Mouse (Mus musculus) neutrophil, adult 83 days (primary cell): ENCODE data around the gene Pusl1. TPM values are rescaled to one million over a fixed set of nuclear protein-coding genes. Genes with fewer than 3 reads are reported as not detected.

Source experiments
- total RNA-seq, 2 experiments: library from RNA; stranded (reverse); gene quantifications; one replicate each; pipeline ENCODE4 v1.2.4; 2023

Pusl1 gene
- total RNA-seq, result 10 to 100 TPM; 10.8 to 11.2 TPM

DNA sequence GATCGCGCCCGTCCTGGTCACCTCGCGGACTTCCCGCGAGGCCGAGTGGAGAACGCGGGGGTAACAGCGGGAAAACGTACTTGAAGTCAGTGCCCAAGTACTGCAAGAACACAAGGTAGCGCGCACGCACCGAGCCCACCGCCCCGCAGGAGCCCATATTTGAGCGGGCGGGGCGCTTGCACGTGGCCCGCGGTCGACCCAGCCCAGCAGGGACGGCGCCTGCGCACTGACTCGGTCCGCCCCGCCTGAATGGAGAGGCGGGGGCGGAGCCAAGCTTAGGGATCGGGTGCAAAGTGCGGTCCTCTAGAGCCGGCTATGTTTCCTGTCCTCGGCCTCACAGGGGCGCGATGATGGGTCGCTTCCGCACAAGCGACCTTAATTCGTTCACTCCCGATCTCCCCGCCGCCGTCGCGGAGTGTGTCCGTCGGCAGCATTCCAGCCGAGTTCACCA is at the start of gene Pusl1, which contains the start of gene Acap3:
TSS of gene Pusl1 (minus strand) at position 231 of the 451 bp plus-strand sequence.
TSS of gene Acap3 (plus strand) at position 272 of the 451 bp plus-strand sequence.

DNA sequence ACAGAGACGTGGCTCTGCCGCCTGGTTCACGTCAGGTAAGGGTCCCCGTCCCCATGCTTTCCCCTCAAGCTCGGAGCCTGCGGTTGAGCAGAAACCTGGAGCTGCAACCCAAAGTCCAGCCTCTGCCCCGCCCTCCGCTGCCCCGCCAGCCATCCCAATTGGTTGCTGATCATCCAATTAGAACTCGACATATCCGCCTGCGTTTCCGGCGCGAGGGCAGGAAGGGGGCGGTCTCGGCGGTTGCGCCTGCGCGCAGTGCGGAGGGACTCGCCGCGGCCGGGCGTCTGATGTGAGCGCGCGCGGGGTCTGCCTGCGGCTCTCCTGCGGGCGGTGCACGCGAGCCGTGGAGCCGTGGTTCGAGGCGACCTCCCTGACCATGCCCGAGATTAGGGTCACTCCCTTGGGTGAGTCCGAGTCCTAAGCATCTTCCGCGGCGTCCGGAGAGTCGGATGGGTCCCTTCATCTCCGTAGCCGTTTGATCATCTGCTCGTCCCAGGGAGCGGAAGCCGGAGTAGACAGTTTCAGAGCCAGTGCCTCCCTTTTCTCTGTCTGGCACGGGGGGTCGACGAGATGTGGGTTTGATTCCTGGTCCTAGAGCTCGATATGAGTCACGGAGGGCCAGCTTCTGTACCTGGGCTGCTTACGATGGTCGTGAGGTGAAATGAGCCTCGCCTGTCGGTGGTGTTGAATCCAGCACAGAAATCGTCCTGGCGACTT is 22.1 kb downstream of the Pusl1 start, which contains the start of the genes Cptp and Ints11:
TSS of gene Cptp (minus strand) at position 124 of the 717 bp plus-strand sequence.
TSS of gene Ints11 (plus strand) at position 230 of the 717 bp plus-strand sequence.

DNA sequence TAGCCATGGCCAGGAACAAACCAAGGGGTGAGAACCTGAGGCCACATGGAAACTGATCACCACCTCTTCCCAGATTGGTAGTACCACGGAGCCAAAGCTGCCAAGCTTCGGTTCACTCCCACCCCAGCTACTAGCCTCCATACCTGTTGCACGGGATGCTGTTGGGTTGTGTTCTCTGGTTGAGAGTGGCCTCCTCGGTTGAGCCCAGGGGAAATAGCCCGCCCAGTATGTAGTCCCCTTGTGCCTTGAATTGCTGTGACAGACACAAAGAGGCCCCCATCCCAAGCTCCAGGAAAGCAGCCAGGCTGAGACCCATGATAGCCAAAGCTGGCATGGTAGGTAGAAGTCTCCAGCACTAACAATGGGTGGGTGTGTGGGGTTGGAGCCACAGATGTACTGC is 28.6 kb downstream of the Pusl1 start, which contains the start of gene Tas1r3:
TSS of gene Tas1r3 (minus strand) at position 362 of the 400 bp plus-strand sequence.

DNA sequence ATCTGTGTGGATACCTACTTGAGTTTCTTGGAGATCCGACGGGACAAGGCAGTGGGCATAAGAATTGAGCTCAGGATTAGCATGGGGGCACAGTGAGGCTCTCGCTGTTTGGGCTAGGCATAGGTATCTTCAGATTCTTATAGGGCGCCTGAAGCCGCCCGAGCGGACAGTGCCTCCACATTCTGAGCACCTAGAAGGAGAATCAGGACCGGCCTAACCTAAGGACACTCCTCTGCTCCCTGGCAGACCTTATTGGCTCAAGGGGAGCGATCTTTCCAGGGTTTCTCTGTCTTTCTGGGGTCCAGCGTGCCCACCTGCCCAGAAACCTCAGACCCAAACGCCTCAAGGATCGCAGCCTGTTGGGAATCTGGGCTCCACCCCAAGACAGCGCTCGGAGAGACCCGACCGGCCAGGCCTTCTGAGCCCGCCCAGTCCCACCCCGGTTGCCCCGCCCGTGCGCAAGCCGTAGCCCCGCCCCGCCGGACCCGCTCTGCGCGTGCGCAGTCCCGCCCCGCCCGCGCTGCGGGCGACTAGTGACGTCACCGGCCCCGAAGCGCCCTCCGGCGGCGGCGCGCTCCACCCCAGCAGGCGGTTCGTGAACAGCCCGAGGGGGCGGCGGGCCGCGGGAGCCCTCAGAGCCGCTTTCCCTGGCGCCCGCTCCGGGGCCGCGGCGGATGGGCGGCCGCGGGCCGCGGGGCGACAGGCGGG is 44.6 kb downstream of the Pusl1 start, which contains the start of gene Dvl1:
TSS of gene Dvl1 (plus strand) at position 532 of the 708 bp plus-strand sequence.

DNA sequence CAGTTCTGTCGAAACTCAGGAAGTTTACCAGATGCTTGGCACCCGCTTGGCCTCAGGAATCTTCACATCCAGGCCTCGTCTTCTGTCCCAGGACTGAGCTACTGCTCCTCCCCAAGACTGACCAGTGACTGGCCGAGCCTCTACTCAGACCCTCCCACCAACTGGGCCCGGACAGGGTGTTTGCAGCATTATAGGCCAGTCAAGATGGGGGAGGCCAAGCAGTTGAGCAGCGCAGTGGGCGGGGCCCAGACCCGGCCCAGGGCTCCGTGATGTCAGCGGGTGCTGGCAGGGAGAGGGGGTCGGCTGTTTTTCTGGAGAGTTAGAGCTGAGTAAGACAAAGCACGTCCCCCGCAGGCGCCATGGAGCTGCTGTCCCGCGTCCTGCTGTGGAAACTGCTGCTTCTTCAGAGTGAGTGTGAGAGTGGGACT is 52.1 kb downstream of the Pusl1 start, which contains the start of gene Mxra8:
TSS of gene Mxra8 (plus strand) at position 198 of the 428 bp plus-strand sequence.

Other genes with a start within 250 kb of the Pusl1 start
- gene Gm10563, start 246.4 kb downstream of the Pusl1 start, total RNA-seq, result not detected
- gene Mmp23, start 238.4 kb downstream of the Pusl1 start, total RNA-seq, result under 1 TPM; 0.39 to 0.75 TPM
- 10 to 100 TPM; 36.8 TPM for gene Mib2, start 222.6 kb downstream of the Pusl1 start, total RNA-seq
- under 1 TPM; 0.49 to 0.57 TPM for gene Fndc10, start 197.4 kb downstream of the Pusl1 start, total RNA-seq
- gene Ssu72, start 187.0 kb downstream of the Pusl1 start, total RNA-seq, result 10 to 100 TPM; 87.7 to 96.0 TPM
- gene Tmem240, start 157.0 kb downstream of the Pusl1 start, total RNA-seq, result under 1 TPM; 0.18 to 0.20 TPM
- gene Atad3a, start 130.7 kb downstream of the Pusl1 start, total RNA-seq, result 10 to 100 TPM; 14.9 to 15.3 TPM
- gene Vwa1, start 117.1 kb downstream of the Pusl1 start, total RNA-seq, result under 1 TPM; 0.09 to 0.11 TPM
- not detected for gene Tmem88b, start 105.9 kb downstream of the Pusl1 start, total RNA-seq
- gene Ankrd65, start 101.3 kb downstream of the Pusl1 start, total RNA-seq, result not detected
- 10 to 100 TPM; 47.8 to 55.1 TPM for gene Mrpl20, start 88.9 kb downstream of the Pusl1 start, total RNA-seq
- 100 to 1,000 TPM; 114 to 134 TPM for gene Ccnl2, start 79.3 kb downstream of the Pusl1 start, total RNA-seq
- gene Aurkaip1, start 60.5 kb downstream of the Pusl1 start, total RNA-seq, result 10 to 100 TPM; 81.9 to 91.0 TPM
- gene Mxra8, start 52.1 kb downstream of the Pusl1 start, total RNA-seq, result 1 to 10 TPM in 1 of 2 experiments, under 1 TPM in 1; 0.57 to 1.3 TPM
- gene Dvl1, start 44.4 kb downstream of the Pusl1 start, total RNA-seq, result 10 to 100 TPM; 43.2 to 47.3 TPM
- gene Tas1r3, start 28.4 kb downstream of the Pusl1 start, total RNA-seq, result 1 to 10 TPM; 2.5 to 2.7 TPM
- 10 to 100 TPM; 17.2 to 22.4 TPM for gene Cptp, start 22.3 kb downstream of the Pusl1 start, total RNA-seq
- 10 to 100 TPM; 35.3 to 37.1 TPM for gene Ints11, start 22.2 kb downstream of the Pusl1 start, total RNA-seq
- 10 to 100 TPM; 59.6 to 69.9 TPM for gene Acap3, start within 50 bp of the Pusl1 start, total RNA-seq
- gene Ube2j2, start 52.0 kb upstream of the Pusl1 start, total RNA-seq, result 10 to 100 TPM; 59.5 to 79.0 TPM
- 10 to 100 TPM; 30.9 to 60.7 TPM for gene C1qtnf12, start 70.5 kb upstream of the Pusl1 start, total RNA-seq
- gene B3galt6, start 100.9 kb upstream of the Pusl1 start, total RNA-seq, result 1 to 10 TPM; 2.5 TPM
- gene Sdf4, start 101.1 kb upstream of the Pusl1 start, total RNA-seq, result 100 to 1,000 TPM; 107 to 110 TPM
- gene Tnfrsf4, start 122.1 kb upstream of the Pusl1 start, total RNA-seq, result 1 to 10 TPM; 1.5 to 2.8 TPM
- 1 to 10 TPM; 3.2 to 4.0 TPM for gene Tnfrsf18, start 134.4 kb upstream of the Pusl1 start, total RNA-seq
- not detected for gene Ttll10, start 167.6 kb upstream of the Pusl1 start, total RNA-seq
- 10 to 100 TPM; 16.1 to 18.7 TPM for gene 9430015G10Rik, start 218.2 kb upstream of the Pusl1 start, total RNA-seq
- gene Rnf223, start 238.7 kb upstream of the Pusl1 start, total RNA-seq, result under 1 TPM; 0.44 to 0.46 TPM